Mouse (Mus musculus) cortical plate, adult 2 months (tissue): ENCODE measurements around the gene Car5b. TPM values are rescaled to one million over a fixed set of nuclear protein-coding genes. Genes with fewer than 3 reads are reported as not detected.

ENCODE experiments used
- H3K27ac ChIP-seq: fragments of 200-500 bp; 2 replicates; pipeline ENCODE4 v1.5.1; 2012; ENCODE audit warnings: low read length, control low read depth, inconsistent platforms; ENCODE audit not compliant: insufficient read depth
- H3K4me1 ChIP-seq: fragments of 200-500 bp; 2 replicates; pipeline ENCODE4 v1.6.1; 2011; ENCODE audit warnings: low read length; ENCODE audit not compliant: control insufficient read depth, insufficient read depth
- H3K4me3 ChIP-seq: fragments of 200-500 bp; 2 replicates; pipeline ENCODE4 v1.5.1; 2011; ENCODE audit warnings: mild to moderate bottlenecking, low read length, control low read depth; ENCODE audit not compliant: insufficient read depth
- CTCF ChIP-seq: fragments of 200-500 bp; IDR thresholded peaks from 2 replicates; pipeline ENCODE4 v1.5.1; 2011; ENCODE audit warnings: mild to moderate bottlenecking, control low read depth, low read length; ENCODE audit not compliant: insufficient read depth; ENCODE audit errors: extremely low read depth
- POLR2A ChIP-seq: fragments of 200-500 bp; IDR thresholded peaks from 2 replicates; pipeline ENCODE4 v1.6.1; 2011; ENCODE audit warnings: mild to moderate bottlenecking, low read length, control low read depth; ENCODE audit not compliant: insufficient read depth; ENCODE audit errors: extremely low read depth
- polyA plus RNA-seq: library from polyadenylated mRNA; depleted of rRNA; stranded (reverse); fragments of >200 nt; gene quantifications from 2 replicates; pipeline ENCODE4 v1.2.3, GENCODE M21; 2012; rRNA removed

The Car5b gene
- polyA plus RNA-seq, 1 experiment = 3.7 TPM

DNA sequence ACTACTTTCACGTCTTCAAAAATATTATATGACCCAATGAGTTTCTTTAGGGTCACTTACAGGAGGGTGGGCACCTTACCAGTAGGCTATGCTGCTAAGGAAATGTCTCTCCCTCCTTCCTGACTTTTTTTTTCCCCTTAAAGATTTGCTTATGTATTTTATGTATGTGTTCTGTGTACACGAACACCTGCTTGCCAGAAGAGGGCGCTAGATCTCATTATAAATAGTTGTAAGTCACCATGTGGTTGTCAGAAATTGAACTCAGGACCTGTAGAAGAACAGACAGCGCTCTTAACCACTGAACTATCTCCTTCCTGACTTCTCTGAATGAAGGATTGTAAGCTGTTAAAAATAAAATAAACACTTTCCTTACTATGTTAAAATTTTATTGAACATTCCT lies 46.3 kb downstream of the Car5b start:
- Histone ChIP-seq H3K27ac (no peak overlapping the region), H3K4me1 (no peaks in the 10 kb centered on the region), H3K4me3 (no peak overlapping the region)
- TF ChIP-seq CTCF = no peak
- no peak for TF ChIP-seq POLR2A

DNA sequence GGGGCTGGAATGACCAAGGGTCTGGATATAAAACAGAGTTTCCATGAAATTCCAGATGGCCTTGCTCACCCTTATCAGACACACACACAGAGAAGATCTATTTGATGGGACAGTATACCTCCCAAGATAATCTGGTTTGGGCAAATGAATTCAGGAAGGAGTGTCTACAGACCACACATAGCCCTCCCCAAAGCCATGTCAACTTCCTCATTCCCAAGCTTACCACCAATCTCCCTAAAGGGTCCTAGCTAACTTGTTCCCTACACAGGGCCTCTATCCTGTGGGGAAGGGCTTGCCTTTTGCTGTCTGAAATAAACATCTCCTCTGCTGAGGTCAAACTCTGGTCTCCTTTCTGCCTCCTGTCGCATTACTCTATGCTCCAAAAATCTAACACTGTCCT lies 46.7 kb downstream of the Car5b start:
- H3K27ac ChIP-seq = no peak overlapping the region
- no peak overlapping the region for H3K4me3 ChIP-seq
- no peaks in the 10 kb centered on the region for H3K4me1 ChIP-seq
- TF ChIP-seq CTCF (no peak), POLR2A (no peak)

DNA sequence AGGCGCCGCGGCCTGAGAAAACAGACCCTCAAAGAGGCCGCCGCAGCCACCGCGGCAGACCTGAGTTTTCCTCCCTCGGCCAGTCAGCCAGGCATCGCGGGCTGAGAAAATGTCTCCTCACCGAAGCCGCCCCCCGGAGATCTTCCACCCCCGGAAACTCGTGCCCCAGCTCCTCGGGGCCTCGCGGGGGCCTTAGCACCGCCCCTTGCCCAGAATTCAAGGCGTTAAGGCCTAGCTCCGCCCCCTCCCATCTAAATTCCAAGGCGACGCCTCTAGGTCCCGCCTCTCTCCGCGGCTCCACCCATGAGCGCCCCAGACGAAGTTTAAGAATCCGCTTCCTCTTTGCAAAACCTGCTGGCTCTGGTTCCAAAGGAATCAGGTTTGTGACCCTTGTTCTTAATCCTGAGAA lies 69.3 kb downstream of the Car5b start, which contains the start of gene Zrsr2:
Gene Zrsr2 (minus strand): TSS at position 195 of the 409 bp plus-strand sequence.
- TF ChIP-seq POLR2A (no peak; the same call in 1 of the 2 replicates), CTCF (no peak)
- H3K4me3 ChIP-seq = peak within 1 kb of the TSS; percentile 79
- peak within 1 kb of the TSS; percentile 99 for H3K27ac ChIP-seq
- H3K4me1 ChIP-seq = peaks cover 2% of the 10 kb centered on the region; the same call in 1 of the 2 replicates

DNA sequence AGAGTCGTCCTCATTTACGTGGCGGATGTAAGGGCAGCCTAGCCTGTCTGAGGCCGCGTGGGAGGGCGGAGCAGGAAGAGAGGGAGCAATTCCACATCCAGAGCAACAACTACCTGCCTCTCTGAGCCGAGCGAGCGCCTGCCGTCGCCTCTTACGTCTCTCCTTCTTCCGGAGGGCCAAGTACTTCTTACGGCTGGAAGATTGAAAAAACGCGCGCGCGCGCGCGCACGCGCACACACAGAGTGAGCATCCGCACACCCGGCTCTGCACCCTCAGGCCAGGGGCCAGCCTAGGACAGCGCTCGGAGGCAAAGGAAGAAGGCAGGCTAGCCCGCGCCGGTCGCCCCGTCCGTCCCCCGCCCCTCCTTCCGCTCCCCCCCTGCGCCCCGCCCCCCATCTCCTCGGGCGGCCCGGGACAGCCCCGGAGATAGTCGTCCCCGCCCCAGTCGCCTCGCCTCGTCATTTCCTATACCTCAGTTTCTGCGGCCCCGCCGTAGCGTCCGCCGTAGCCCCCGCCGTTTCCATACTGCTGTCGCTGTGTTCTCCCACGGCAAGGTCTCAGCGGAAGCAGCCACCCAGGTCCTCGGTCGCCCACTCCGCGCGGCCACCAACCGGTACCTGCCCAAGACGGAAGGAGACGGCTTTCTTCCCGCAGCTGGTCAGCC lies 69.9 kb downstream of the Car5b start:
- Histone ChIP-seq H3K4me1 (peaks cover 2% of the 10 kb centered on the region; the same call in 1 of the 2 replicates), H3K27ac (peak overlapping the region; percentile 99), H3K4me3 (peak overlapping the region; percentile 79)
- no peak for TF ChIP-seq CTCF
- TF ChIP-seq POLR2A = no peak

DNA sequence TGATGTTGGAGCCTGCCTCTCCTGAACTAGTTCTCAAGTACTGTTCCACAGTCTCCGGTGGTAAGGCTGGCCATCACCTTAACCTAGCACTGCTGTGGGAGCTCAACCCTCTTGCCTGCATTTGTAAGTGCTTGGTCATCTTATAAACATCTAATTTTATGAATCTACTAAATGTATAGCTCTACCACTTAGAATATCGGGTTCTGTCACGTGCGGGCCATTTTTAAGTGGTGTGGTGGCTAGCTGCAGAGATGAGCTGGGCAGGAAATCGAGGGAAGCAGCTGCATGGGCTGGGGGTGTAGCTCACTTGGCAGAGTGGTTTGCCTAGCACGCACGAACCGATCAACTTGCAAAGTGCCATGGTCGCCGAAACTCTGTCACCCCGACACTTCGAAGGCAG lies 70.4 kb downstream of the Car5b start:
- Histone ChIP-seq H3K4me1 (peaks cover 2% of the 10 kb centered on the region; the same call in 1 of the 2 replicates), H3K4me3 (peak overlapping the region; percentile 79), H3K27ac (no peak overlapping the region)
- no peak for TF ChIP-seq CTCF
- no peak for TF ChIP-seq POLR2A

DNA sequence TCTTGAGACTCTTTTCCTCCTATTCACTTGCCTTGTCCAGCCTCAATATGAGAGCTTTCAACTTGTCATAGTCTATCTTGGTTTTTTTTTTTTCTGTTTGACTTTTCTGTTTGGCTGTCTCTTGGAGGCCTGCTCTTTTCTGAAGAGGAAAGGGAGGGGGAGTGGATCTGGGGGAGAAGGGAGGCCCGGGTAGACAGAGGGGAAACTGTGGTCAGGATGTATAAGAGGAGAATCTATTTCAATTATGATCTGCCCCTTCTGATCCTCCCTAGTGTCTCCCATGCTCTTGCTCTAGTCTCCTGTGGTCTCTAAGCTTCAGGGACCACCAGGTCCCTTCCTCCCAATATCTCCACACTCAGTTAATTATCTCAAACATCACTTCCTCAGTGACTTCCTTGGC lies 76.2 kb downstream of the Car5b start:
- TF ChIP-seq POLR2A (no peak), CTCF (no peak)
- Histone ChIP-seq H3K4me3 (no peak overlapping the region), H3K4me1 (no peaks in the 10 kb centered on the region), H3K27ac (no peak overlapping the region)

DNA sequence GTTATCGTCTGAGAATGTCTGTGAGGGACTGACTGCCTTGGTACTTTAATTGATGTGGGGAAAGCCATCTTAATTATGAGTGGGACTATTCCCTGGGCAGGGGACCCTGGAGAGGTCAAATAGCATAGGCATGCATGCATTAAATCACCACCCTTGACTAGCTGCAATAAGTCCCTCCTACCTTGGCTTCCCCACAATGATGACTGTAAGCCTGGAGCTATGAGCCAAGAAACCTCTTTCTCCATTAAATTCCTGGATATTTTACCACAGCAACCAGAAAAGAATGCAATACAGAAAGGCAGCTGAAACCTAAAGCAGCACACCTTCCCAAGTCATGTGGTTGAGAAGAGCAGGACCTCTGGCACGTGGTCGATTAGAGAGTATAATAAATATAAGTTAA lies 83.4 kb downstream of the Car5b start:
- no peak overlapping the region for H3K4me3 ChIP-seq
- no peak overlapping the region for H3K27ac ChIP-seq
- H3K4me1 ChIP-seq = no peaks in the 10 kb centered on the region
- TF ChIP-seq CTCF = no peak
- TF ChIP-seq POLR2A = no peak

DNA sequence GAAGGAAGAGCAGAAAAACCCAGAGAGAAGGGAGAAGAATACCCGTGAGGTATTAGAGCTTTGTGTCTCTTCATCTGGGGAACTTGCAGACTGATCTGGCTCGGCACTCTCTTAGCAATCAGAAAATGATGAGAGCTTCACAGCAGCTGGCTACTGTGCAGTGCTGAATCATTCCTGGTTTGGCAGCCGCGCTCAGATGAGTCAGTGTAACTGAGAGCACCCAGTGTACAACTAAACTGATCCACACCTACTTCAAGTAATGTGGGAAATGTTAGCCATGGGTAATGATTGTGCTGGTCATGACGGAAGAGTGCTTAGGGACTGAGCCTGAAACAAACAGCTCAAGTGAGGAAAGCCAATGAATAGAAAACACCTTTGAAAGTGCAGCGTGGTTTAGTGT lies 89.2 kb downstream of the Car5b start:
- H3K4me3 ChIP-seq = no peak overlapping the region
- no peaks in the 10 kb centered on the region for H3K4me1 ChIP-seq
- TF ChIP-seq CTCF = no peak
- no peak for TF ChIP-seq POLR2A
- H3K27ac ChIP-seq = no peak overlapping the region

DNA sequence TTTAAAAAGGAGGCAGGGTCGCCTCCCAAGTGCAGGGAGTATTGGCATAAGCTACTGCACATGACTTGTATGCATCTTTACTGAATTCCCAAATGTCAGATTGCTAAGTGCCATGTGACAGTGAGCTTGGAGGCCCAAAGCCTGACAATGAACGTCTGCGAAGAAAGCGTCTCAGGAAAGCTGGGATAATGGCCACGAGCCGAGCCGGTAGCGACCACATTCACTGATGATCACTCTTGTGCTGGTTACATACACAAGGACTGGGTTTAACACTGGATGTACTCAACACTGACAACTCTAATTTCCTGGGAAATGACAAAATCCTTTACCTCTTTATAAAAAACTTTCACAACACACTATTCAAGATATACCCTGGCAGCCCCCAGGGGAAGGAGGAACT lies 93.1 kb downstream of the Car5b start:
- H3K4me1 ChIP-seq = no peaks in the 10 kb centered on the region
- no peak for TF ChIP-seq CTCF
- TF ChIP-seq POLR2A = no peak

DNA sequence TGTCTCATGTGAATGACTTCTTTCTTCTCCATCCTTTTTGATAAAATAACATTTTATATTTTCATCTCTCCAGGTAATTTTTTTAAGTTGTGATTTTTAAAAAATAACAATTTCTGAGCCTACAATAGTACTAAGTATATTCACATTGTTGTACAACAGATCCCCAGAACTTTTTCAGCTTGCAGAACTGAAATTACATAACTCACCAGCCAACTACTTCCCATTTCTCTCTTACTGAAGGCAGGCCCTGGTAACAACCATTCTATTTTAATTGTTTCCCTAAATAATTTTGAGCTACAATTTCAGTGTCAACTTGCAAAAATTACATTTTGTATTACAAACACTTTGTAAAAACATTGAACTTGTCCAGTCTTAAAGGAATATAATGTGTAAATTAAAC lies 98.2 kb downstream of the Car5b start:
- H3K4me3 ChIP-seq = no peak overlapping the region
- H3K4me1 ChIP-seq = no peaks in the 10 kb centered on the region
- H3K27ac ChIP-seq = no peak overlapping the region
- no peak for TF ChIP-seq POLR2A
- TF ChIP-seq CTCF = no peak

More for the DNA sequence above, 93.1 kb downstream of the Car5b start:
- H3K4me3 ChIP-seq = no peak overlapping the region
- H3K27ac ChIP-seq = no peak overlapping the region

Other genes with a start within 250 kb of the Car5b start
- 25.0 and 25.1 TPM in 2 replicates for gene Ap1s2, start 119.0 kb downstream of the Car5b start, polyA plus RNA-seq
- gene Zrsr2, start 69.3 kb downstream of the Car5b start, polyA plus RNA-seq = 33.0 and 35.0 TPM in 2 replicates
- gene Siah1b, start 48.5 kb upstream of the Car5b start, polyA plus RNA-seq = 8.8 and 9.2 TPM in 2 replicates
- gene Cltrn, start 60.8 kb upstream of the Car5b start, polyA plus RNA-seq = not detected in 2 replicates
- 1.2 and 1.6 TPM in 2 replicates for gene Ace2, start 111.3 kb upstream of the Car5b start, polyA plus RNA-seq
- 1.6 and 1.7 TPM in 2 replicates for gene Bmx, start 230.2 kb upstream of the Car5b start, polyA plus RNA-seq
- gene Pir, start 241.4 kb upstream of the Car5b start, polyA plus RNA-seq = 6.3 and 7.4 TPM in 2 replicates